Comparison of ENCODE assay signal across 26 mouse cellular contexts in genomic region chr4:119017078-119017477, GRCm38 (mm10). TPM values are rescaled to one million over a fixed set of nuclear protein-coding genes. Genes with fewer than 3 reads are reported as not detected.
DNase-seq lines count a peak whose midpoint lies in the region; ATAC-seq lines count a peak whose summit lies in the region.
"Had no signal": no experiment of that assay in that cellular context is flagged by ENCODE, and none has a peak within 500 bp of the region (broad histone marks: within the 10 kb centered on the region; RNA-seq: fewer than 3 reads in every experiment).

No protein-coding gene starts in this region.

- no peak overlapping the region for H3K4me2 ChIP-seq in liver, embryonic 13.5 days
- H3K4me2 ChIP-seq in liver, embryonic 11.5 days = no peak overlapping the region
- H3K4me2 ChIP-seq: embryonic facial prominence, embryonic 15.5 days; midbrain, embryonic 11.5 days had no signal

- ATAC-seq in liver, embryonic 13.5 days (ENCODE audit: low read depth) = no peak
- ATAC-seq in liver, embryonic 11.5 days (replicated peaks; ENCODE audit: low FRiP score) = no peak
- ATAC-seq: CD4-positive, CD25-positive, alpha-beta regulatory T cell, adult 4 months; intestine, embryonic 16.5 days; lung, postnatal 0 days had no signal

- 85% methylated on average over 5 of the region's 5 CpGs for WGBS in heart, embryonic 10.5 days
- 90% methylated on average over 5 of the region's 5 CpGs for WGBS in liver, embryonic 13.5 days (ENCODE audit: insufficient replicate concordance)
- 87% methylated on average over 5 of the region's 5 CpGs for WGBS in liver, embryonic 11.5 days

- no peak overlapping the region for H3K4me3 ChIP-seq in heart, embryonic 10.5 days
- no peak overlapping the region for H3K4me3 ChIP-seq in liver, embryonic 13.5 days (replicated peaks)
- H3K4me3 ChIP-seq in liver, embryonic 11.5 days (ENCODE audit: low read depth, low read length) = no peak overlapping the region
- H3K4me3 ChIP-seq: embryonic facial prominence, embryonic 15.5 days; layer of hippocampus, adult 2 months; limb, embryonic 10.5 days; myocyte had no signal

- H3K27me3 ChIP-seq in heart, embryonic 10.5 days (ENCODE audit: insufficient read depth, poor library complexity, severe bottlenecking) = no peaks in the 10 kb centered on the region
- H3K27me3 ChIP-seq in liver, embryonic 13.5 days = peaks cover 5% of the 10 kb centered on the region
- no peaks in the 10 kb centered on the region; the same call in 1 of the 2 replicates for H3K27me3 ChIP-seq in liver, embryonic 11.5 days (replicated peaks; ENCODE audit: control insufficient read depth, insufficient read depth, low read length)
- H3K27me3 ChIP-seq: embryonic facial prominence, embryonic 15.5 days had no signal

- peaks cover 67% of the 10 kb centered on the region for H3K4me1 ChIP-seq in heart, embryonic 10.5 days
- peaks cover 80% of the 10 kb centered on the region for H3K4me1 ChIP-seq in liver, embryonic 13.5 days (replicated peaks)
- H3K4me1 ChIP-seq in liver, embryonic 11.5 days (replicated peaks; ENCODE audit: control insufficient read depth, insufficient read depth, low read length) = peaks cover 23% of the 10 kb centered on the region

- intact Hi-C loops in gastrocnemius, postnatal 14 days (cut with DNase I; ENCODE audit: low total_unique reads) = no loop called here

- no peaks in the 10 kb centered on the region for H3K9me3 ChIP-seq in heart, embryonic 10.5 days
- H3K9me3 ChIP-seq in liver, embryonic 13.5 days (replicated peaks) = no peaks in the 10 kb centered on the region
- H3K9me3 ChIP-seq in liver, embryonic 11.5 days (ENCODE audit: control insufficient read depth, low read length) = no peaks in the 10 kb centered on the region
- H3K9me3 ChIP-seq: embryonic facial prominence, embryonic 15.5 days; limb, embryonic 10.5 days had no signal

- no peaks in the 10 kb centered on the region for H3K36me3 ChIP-seq in heart, embryonic 10.5 days
- H3K36me3 ChIP-seq in liver, embryonic 13.5 days = no peaks in the 10 kb centered on the region
- no peaks in the 10 kb centered on the region for H3K36me3 ChIP-seq in liver, embryonic 11.5 days (ENCODE audit: control insufficient read depth, insufficient read depth, low read length)
- H3K36me3 ChIP-seq: embryonic facial prominence, embryonic 15.5 days; limb, embryonic 10.5 days had no signal

- no peak for DNase-seq in heart, embryonic 10.5 days (ENCODE audit: low spot score)
- no peak for DNase-seq in heart, adult 18-20 months
- DNase-seq in liver, embryonic 13.5 days = no peak
- no peak for DNase-seq in liver, embryonic 11.5 days (ENCODE audit: low spot score)
- DNase-seq in retina, postnatal 1 day = peak; percentile 55
- DNase-seq in retina, embryonic 14.5 days (ENCODE audit: low spot score) = no peak
- no peak for DNase-seq in gastrocnemius, postnatal 14 days
- DNase-seq: adrenal gland, postnatal 14 days; cerebellum, adult 8-10 months; cerebellum, postnatal 36 days; gastrocnemius, postnatal 36 days; kidney, postnatal 25 days; right cerebral cortex, postnatal 25 days; spleen, adult 18-20 months had no signal

- peak overlapping the region; percentile 62; the same call in 1 of the 2 replicates for H3K27ac ChIP-seq in heart, embryonic 10.5 days
- peak overlapping the region; percentile 99 for H3K27ac ChIP-seq in liver, embryonic 13.5 days
- no peak overlapping the region for H3K27ac ChIP-seq in liver, embryonic 11.5 days (ENCODE audit: low read depth, low read length)
- H3K27ac ChIP-seq: embryonic facial prominence, embryonic 15.5 days; layer of hippocampus, adult 2 months; limb, embryonic 10.5 days had no signal

- H3K9ac ChIP-seq in liver, embryonic 13.5 days = peak overlapping the region; percentile 84
- H3K9ac ChIP-seq in liver, embryonic 11.5 days (ENCODE audit: low read depth, low read length) = no peak overlapping the region
- H3K9ac ChIP-seq: embryonic facial prominence, embryonic 15.5 days had no signal

RNA-seq across cellular contexts. Expression of gene Lao1, which starts 55.7 kb away (rescaled TPM):
- not detected in 2 replicates for polyA plus RNA-seq in heart, embryonic 10.5 days (2016; fragmentation: Nextera tagmentation; extraction: Ambion mirVana)
- under 1 TPM; 0.10 to 0.62 TPM for total RNA-seq in heart, adult 18-20 months (2021)
- polyA plus RNA-seq in liver, embryonic 13.5 days (2015; fragmentation: Nextera tagmentation; extraction: Ambion mirVana) = not detected in 2 replicates
- polyA plus RNA-seq in liver, embryonic 11.5 days (2014; fragmentation: Nextera tagmentation; extraction: Ambion mirVana) = not detected in 2 replicates
- total RNA-seq in gastrocnemius, postnatal 14 days (2021) = under 1 TPM; 0.23 to 0.73 TPM
- total RNA-seq: hematopoietic stem cell, adult 5-6 weeks; liver, adult 2 months had no signal
- polyA plus RNA-seq: CD4-positive, CD25-positive, alpha-beta regulatory T cell, adult 4 months; heart, postnatal 0 days; intestine, embryonic 16.5 days; kidney, embryonic 14.5 days; limb, embryonic 10.5 days; liver, adult 2 months; lung, postnatal 0 days; midbrain, embryonic 11.5 days; myocyte had no signal
